Mouse (Mus musculus): ENCODE measurements around the gene Gm20737. TPM values are rescaled to one million over a fixed set of nuclear protein-coding genes. Genes with fewer than 3 reads are reported as not detected.
"Not testable (repeated sequence)": the region's sequence is repeated elsewhere in the genome, so short reads cannot be mapped to it uniquely, and the experiment has no call there.

Gene Gm20737
- polyA plus RNA-seq (2014; fragmentation: Nextera tagmentation; extraction: Ambion mirVana) = not detected in 2 replicates

DNA sequence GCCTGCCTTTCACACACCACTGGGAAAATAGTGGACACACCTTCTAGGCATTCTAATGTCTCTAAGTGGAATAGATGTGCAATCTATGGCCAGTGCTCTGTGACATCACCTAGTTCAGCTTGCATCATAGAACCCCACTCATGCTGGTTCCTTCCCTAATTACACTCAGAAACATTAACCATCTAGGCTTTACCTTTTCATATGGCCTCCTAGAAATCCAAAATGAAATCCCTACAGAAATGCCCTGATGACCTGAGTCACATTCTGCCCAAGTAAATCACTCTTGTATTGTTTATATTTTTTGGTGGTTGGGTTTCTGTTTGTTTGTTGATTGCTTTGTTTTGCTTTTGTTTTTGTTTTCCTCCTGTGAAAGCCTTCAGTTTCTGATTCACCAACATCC is at the start of gene Gm20737:
TSS of gene Gm20737 (minus strand) at position 101 of the 400 bp plus-strand sequence.
- not testable (repeated sequence) for H3K9ac ChIP-seq (replicated peaks; ENCODE audit: low read length); H3K27ac ChIP-seq (replicated peaks; ENCODE audit: low read depth, low read length); H3K36me3 ChIP-seq (replicated peaks; ENCODE audit: control insufficient read depth, insufficient read depth, low read depth, low read length); H3K27me3 ChIP-seq (ENCODE audit: control insufficient read depth, insufficient read depth, low read length); H3K9me3 ChIP-seq (replicated peaks; ENCODE audit: control insufficient read depth, low read length); H3K4me3 ChIP-seq (ENCODE audit: low read depth, low read length); ATAC-seq (replicated peaks; ENCODE audit: insufficient number of reproducible peaks, low FRiP score, low TSS enrichment, low read depth); H3K4me1 ChIP-seq (ENCODE audit: control insufficient read depth, insufficient read depth, low read length); H3K4me2 ChIP-seq (ENCODE audit: low read depth, low read length); DNase-seq (ENCODE audit: low spot score)

DNA sequence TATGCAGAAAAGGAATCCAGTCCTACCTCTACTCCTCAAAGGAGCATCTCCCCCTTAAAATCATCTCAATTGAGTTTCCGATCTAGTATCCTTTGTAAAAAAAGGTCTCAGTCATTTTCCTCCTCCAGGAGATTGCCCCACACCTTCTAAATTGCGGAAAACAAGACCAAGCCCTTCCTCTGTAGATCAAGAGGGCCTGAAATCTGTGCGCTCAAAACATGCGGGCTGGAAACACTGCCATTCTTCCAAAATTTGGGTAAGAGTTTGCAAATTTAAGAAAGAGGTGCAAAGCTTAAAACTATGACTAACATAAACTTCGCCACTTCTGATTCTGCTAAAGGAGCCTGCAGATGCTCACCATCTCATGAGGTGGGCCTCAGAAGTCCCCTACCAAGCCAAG is 17.3 kb upstream of the Gm20737 start, which contains the start of gene Gm21775:
TSS of gene Gm21775 (plus strand) at position 301 of the 400 bp plus-strand sequence.
- H3K4me2 ChIP-seq (ENCODE audit: low read depth, low read length); H3K9ac ChIP-seq (replicated peaks; ENCODE audit: low read length); DNase-seq (ENCODE audit: low spot score); H3K4me3 ChIP-seq (ENCODE audit: low read depth, low read length); H3K9me3 ChIP-seq (replicated peaks; ENCODE audit: control insufficient read depth, low read length); H3K4me1 ChIP-seq (ENCODE audit: control insufficient read depth, insufficient read depth, low read length); H3K27ac ChIP-seq (replicated peaks; ENCODE audit: low read depth, low read length); H3K36me3 ChIP-seq (replicated peaks; ENCODE audit: control insufficient read depth, insufficient read depth, low read depth, low read length); H3K27me3 ChIP-seq (ENCODE audit: control insufficient read depth, insufficient read depth, low read length); ATAC-seq (replicated peaks; ENCODE audit: insufficient number of reproducible peaks, low FRiP score, low TSS enrichment, low read depth): not testable (repeated sequence)
- 70% methylated on average over 1 of the region's 5 CpGs for WGBS

Other genes with a start within 250 kb of the Gm20737 start
- gene Gm20834, start 211.5 kb downstream of the Gm20737 start, polyA plus RNA-seq (2014; fragmentation: Nextera tagmentation; extraction: Ambion mirVana) = not detected in 2 replicates
- not detected in 2 replicates for gene Gm28510, start 123.3 kb downstream of the Gm20737 start, polyA plus RNA-seq (2014; fragmentation: Nextera tagmentation; extraction: Ambion mirVana)
- gene Gm21775, start 17.4 kb upstream of the Gm20737 start, polyA plus RNA-seq (2014; fragmentation: Nextera tagmentation; extraction: Ambion mirVana) = not detected in 2 replicates
- not detected in 2 replicates for gene Gm21900, start 80.3 kb upstream of the Gm20737 start, polyA plus RNA-seq (2014; fragmentation: Nextera tagmentation; extraction: Ambion mirVana)
- not detected in 2 replicates for gene Gm20777, start 216.4 kb upstream of the Gm20737 start, polyA plus RNA-seq (2014; fragmentation: Nextera tagmentation; extraction: Ambion mirVana)